Mouse (Mus musculus) left cerebral cortex, postnatal 25 days (tissue): ENCODE data around the gene Slc26a10. TPM values are rescaled to one million over a fixed set of nuclear protein-coding genes. Genes with fewer than 3 reads are reported as not detected.
"Not testable (repeated sequence)": the region's sequence is repeated elsewhere in the genome, so short reads cannot be mapped to it uniquely, and the experiment has no call there.

Experiments
- DNase-seq, 2 experiments: peaks; one replicate each; pipeline ENCODE4 v3.0.0; 2022; ENCODE audit warnings: low spot score in 2 of 2, mixed read lengths in 1 of 2
- intact Hi-C: fragments of 180-260 bp; cut with DNase I; formaldehyde crosslinking; loops from one replicate; pipeline ENCODE4 v1.15.1; 2025
- total RNA-seq, 2 experiments: library from RNA; stranded (reverse); gene quantifications; 2 replicates each; pipeline ENCODE4 v1.2.3; 2021

Gene Slc26a10
- total RNA-seq, 2 experiments from 2014 or later: 2.4 to 4.1 TPM

DNA sequence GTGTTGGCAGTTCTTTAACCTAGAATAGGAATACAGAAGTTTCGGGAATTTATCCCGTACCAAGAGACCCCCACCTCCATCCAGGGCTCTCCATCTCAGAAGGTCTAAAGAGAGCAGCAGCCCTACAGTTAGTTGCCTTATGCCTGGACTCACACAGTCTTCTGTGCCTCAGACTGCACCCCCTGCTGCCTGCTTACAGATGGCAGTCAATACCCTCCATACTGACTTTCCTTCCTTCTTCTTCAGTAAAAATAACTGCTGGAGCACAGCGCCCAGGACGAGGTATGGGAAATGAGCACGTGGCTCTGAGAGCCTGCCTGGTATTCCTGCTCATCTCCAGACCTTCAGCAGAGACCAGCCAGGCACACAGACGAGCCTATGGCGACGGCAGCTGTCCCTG is 19.8 kb upstream of the Slc26a10 start:
- no peak for DNase-seq
- intact Hi-C loops: no loop called here

GRCm38 (mm10) chr10:127199474-127199873 is 19.0 kb upstream of the Slc26a10 start:
- DNase-seq: no peak
- intact Hi-C loops: no loop called here

DNA sequence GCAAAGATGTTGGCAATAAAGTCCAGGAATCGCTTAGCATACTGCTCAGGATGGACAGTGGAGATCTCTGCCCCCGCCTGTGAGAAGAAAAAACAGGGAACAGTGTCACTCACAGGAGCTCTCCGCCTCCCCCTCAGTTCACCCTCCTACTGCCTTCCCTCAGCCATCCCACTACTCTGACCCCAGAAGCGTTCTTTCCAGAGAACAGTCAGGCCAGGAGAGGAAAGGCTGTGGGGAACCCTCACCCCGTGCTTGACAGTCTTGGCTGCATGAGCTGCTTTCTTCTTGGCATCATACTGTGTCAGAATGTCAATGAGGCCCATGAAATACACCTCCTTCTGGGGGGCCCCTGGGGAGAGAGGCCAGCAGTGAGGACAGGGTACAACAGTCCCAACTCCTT is 18.6 kb upstream of the Slc26a10 start:
- intact Hi-C loops: no loop called here

DNA sequence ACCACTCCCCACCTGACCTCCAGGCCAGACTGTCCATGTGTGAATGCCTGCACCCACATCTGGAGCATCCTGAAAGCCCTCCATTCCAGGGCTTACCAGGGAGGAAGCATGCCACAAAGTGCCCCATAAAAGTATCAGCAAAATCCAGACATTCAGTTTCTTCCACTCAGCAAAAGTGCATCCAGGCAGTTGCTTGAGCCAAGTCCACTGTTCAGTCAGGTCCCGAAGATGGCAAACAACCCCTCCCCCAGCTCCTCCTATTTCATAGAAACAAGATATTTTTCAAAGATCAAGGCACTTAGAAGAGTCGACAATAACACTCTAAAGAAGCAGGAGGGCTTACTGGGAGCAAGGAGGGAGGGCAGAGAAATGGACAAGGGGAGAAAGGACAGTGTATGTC is 18.0 kb upstream of the Slc26a10 start:
- intact Hi-C loops: no loop called here
- no peak for DNase-seq

More for the DNA sequence above, 18.6 kb upstream of the Slc26a10 start:
- DNase-seq: no peak

- intact Hi-C loops: no loop called here
- peak in 1 of 2 experiments; percentile 69 for DNase-seq
Observed at GRCm38 (mm10) chr10:127197505-127198110, 17.2 kb upstream of the Slc26a10 start.

GRCm38 (mm10) chr10:127197104-127197503 is 16.7 kb upstream of the Slc26a10 start:
- intact Hi-C loops: no loop called here
- DNase-seq: no peak

DNA sequence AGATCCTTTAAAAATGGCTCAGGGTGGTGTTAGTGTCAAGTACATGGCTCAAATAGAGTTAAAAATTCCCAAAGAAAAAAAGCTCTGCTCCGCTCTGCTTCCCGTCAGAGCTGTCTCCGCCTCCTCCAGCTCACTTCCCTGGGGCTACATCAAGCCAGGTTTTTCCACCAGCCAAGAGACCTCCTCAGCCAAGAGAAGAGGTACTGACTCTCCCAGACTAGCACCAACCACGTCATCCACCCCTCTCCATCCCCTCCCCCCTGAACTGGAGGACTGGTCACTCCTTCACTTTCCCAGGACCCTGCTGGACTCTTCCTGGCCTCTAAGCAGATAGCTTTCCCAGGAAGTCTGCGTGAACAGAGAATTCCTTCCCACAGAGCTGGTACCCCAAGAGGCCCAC is 15.9 kb upstream of the Slc26a10 start:
- intact Hi-C loops: loop anchor here (1.0 kb wide), 1 partner anchor 14 kb away; no protein-coding TSS in a partner anchor
- peak; percentile 71 to 87 for DNase-seq

DNA sequence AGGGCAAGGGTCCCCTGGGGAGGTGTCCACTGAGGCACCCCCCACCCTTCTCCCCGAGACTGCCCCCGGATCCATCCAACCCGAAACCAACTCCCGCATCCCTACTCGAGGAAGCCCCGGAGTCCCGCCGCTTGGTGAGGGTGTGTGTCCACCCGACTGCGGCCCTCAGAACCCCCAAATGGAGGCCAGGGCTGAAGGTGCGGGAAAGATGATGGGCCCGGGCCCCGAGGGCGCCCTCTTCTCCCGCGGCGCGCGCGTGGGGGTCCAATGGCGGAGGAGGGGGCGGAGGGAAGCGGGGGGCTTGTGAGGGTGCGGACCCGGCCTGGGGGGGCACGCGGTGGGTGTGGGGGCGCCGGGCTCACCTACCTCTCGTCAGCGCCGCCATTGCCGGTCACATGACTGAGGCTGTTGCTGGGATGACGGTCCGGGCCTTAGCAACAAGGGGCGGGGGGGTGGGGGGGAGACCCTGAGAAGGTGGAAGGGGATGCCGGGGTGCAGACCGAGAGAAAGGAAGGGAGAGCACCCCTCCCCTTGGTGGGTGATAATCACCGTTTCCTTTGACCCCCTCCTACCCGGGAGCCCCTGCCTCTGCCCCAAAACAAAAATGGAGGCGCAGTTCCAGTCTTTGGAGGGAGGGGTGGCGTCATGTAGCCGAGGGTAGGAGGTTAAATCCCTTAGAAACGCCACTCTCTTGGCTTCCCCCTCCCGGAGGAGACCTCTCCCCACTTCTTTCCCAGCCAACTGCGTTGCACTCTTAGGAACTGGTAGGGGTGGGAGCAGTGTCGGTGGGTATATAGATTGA is 15.1 kb upstream of the Slc26a10 start, which contains the start of gene Dtx3:
Dtx3 (minus strand) TSS at position 401 of the 802 bp plus-strand sequence.
- peak in 1 of 2 experiments; percentile 58 for DNase-seq
- intact Hi-C loops: loop anchor here (1.0 kb wide), 1 partner anchor 15 kb away; no protein-coding TSS in a partner anchor

GRCm38 (mm10) chr10:127194428-127195327 is 14.2 kb upstream of the Slc26a10 start:
- DNase-seq: no peak
- intact Hi-C loops: no loop called here

DNA sequence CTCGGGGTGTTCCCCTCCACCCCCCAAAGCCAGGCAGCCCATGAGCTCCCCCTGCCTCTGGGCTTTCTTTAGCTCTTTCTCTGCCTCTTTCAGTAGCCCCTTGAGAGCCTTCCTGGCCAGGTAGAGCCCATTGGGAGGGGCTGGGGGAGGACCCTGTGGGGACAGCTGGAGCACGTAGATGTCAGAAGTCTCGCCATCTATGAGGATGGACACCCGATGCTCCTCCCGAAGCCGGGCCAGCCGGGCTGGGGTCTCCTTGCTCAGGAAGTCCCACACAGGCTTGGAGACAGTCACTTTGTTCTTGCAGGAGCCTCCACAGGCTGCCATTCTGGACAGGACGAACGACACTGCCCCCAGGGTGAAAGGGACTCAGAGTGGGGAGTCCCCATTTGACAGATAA is 12.6 kb upstream of the Slc26a10 start:
- intact Hi-C loops: no loop called here
- DNase-seq: no peak

DNA sequence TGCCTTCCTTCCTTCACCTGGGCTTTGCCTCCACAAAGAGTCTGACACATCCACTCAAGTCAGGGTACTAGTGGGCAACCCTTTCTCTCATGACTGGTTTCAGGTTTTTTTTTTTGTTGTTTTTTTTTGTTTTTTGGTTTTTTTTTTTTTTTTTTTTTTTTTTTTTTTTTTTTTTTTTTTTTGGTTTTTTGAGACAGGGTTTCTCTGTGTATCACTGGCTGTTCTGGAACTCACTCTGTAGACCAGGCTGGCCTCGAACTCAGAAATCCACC is 11.5 kb upstream of the Slc26a10 start:
- DNase-seq, intact Hi-C loops: not testable (repeated sequence)

DNA sequence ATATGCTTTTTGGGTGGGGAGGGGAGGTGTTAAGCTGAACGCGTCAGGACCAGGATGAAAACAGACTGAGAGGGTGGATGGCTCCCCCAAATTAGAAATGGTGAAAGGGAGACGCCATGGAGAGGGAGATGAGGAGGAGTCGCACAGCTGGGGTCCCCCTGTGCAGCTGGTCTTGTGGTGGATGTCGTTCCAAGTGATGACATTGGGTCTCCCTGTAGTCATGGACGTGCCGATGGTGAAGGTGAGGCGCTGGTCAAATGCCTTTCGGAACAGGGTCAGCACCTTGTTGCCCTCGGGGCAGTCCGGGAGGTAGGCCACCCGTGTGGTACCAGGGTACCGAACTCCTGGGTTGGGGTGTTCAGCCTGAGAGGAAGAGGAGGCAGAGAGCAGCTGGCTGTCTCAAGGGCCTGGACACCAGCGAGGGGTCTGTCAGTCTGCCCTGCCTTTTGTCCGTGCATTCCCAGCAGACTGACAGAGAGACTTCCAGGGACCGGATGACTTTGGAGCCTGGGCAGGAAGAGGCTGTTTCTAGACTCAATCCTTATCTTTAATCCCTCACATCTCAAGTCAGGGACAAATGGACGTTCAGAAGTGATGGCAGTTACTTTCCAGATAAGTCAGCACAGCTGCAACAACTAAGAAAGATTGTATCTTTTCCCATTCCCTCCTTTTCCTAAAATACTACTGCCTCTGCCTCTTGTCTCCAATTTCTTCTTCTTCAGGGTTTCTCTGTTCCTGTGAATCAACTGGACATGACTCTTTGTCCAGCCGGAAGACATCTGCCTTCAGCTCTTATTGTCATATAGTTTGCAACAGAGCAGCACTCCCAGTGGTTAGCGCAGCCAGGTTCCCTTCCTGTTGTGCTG is 11.0 kb upstream of the Slc26a10 start:
- intact Hi-C loops: no loop called here
- DNase-seq: no peak

DNA sequence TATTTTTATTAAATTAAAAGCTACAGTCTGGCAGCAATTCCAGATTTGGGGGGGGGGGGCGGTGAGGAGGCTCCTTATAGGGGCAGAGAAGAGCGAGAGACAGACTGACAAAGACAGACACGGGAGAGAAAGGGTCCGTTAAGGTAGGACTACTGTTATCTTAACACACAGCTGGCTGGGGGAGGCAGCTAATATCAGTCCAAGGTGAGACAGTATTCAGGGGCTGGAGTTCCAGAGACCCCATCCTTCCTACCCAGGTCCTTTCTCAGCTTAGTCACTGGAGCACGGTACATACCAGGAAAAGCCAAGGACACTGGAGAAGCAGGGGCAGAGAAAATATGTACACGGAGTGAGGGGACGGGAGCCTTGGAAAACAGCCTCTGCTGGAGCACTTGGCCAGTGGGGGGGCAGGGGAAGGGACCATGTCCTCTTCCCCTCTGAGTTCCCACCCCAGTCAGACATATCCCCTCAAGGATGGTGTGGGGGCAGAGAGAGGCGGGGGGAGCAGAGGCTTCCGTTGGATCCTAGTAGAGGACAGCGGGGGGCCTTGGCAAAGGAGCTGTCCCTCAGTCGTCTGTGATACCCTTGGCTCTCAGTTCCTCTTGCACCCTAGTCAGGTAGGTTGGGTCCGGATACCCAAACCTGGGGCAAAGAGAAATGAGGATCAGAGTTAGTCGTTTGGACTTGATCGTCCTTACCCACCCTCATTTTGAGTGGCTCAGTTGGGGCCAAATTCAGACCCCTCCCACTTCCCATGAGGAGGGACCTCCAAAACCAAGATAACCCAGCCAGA is 10.1 kb upstream of the Slc26a10 start:
- intact Hi-C loops: no loop called here
- DNase-seq: no peak

DNA sequence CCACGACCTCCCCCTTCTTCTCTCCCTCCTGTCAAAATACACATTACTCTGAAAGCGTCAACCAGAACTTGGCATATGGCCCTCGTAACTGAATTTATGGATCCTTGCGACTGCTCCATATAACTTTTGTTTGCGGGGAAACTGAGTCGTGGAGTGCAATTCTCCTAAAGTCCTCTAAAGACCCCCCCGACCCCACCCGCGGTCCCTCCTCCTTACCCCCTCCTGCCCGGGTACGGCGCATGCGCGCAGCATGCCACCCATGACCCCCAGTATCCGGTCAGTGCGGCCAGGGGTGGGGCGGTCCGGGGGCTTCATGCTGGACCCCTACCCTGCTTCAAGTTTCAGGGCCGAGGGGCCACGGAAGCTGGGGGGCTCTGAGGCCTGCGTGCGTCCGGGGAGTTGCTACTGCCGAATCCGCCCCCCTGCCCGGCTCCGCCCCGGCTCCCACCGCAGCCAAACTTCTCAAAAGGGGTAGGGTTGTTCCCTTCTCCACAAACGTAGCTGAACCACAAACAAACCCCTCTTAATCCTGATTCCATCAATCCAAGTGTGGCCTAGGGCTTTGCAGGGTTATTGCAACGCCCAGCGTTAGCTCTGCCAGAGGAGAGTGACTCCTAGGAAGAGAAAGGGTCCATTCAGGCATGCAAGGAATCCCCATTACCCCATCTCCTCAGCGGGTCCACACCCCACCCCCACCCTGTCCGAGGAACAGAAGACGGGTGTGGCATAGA is 9.4 kb upstream of the Slc26a10 start, which contains the start of gene Arhgef25:
Arhgef25 (minus strand) TSS at position 433 of the 731 bp plus-strand sequence.
- intact Hi-C loops: no loop called here
- DNase-seq: no peak

DNA sequence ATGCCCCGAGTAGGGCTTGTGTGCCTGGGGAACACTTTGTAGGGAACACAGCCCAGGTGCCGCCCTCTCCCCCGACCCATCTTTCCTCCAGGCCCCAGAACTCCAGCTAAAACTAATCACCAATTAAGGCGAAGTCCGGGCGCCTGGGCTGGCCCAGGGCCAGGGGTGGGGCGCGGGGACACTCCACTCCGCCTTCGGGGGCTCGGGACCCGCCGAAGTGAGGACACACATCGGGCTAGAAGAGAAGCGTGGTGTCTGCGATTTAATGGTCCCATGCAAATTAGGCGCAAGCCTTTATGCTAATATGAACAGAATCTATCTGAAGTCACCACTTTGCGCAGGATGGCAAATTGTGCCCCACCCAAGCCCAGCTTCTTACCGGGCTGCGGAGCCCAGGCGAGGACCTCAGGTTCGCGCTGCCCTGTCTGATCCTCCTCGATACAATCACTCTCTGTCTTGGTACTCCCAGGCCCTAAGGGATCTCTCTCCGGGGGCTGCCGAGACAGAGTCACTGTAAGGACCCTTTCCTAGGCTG is 8.7 kb upstream of the Slc26a10 start:
- intact Hi-C loops: no loop called here
- DNase-seq: no peak

DNA sequence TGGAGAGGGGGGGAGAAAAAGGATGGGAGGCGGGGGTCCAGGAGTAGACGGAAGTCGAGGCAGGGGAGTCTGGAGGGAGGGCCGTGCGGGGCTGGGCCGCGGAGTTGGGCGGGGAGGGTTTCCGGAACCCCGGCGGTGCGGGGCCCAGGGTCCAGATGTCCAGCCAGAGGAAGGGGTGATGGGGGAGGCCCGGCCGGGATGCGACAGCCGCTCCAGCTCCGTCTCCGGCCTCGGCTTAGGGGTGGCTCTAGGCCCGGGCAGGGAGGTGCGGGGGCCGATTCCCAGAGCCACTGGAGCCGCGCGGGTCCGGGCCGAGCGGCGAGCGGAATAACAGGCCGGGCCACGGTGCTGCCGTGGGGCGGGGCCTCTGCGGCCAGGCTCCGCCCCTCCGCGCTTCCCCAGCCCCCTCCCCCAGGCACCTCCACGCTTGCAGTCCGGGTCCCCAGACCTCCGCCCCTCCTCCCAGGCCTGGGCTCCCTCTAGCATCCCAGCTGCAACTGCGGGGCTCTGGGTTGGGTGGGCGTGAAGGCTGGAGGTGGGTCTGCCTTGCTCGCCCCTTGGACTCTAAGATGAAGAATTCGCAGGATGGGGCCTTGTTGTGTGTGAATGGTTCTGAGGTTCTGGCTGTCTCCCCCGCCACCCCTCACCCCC is 8.1 kb upstream of the Slc26a10 start:
- DNase-seq: peak in 1 of 2 experiments; percentile 67
- intact Hi-C loops: no loop called here

GRCm38 (mm10) chr10:127188079-127188453 is 7.6 kb upstream of the Slc26a10 start:
- DNase-seq: no peak
- intact Hi-C loops: no loop called here
